Mouse (Mus musculus) testis, postnatal 10 days (tissue): ENCODE measurements around the gene Pde4dip.

Experiments used
- DNase-seq: peaks from one replicate; pipeline ENCODE4 v3.0.0; 2021; ENCODE audit warnings: low spot score

The Pde4dip gene

DNA sequence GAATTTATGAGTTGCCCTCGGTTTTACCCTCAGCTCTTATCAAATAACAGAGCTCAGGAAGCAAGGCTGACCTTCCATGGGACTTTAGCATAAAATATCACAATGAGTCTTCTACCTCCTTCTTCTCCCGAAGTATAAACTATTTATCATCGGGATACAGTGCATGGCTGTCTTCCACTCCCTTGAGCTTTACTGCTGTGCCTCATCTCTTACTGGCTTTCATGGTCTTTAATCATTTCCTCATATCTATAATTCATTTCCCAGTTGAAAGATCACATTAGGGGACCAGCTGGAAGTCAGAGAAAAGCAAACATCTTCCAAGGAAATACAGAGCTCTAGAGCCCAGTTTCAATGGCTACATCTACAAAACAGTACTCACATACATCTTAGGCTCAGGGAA lies 239.5 kb downstream of the Pde4dip start:
- no peak for DNase-seq

DNA sequence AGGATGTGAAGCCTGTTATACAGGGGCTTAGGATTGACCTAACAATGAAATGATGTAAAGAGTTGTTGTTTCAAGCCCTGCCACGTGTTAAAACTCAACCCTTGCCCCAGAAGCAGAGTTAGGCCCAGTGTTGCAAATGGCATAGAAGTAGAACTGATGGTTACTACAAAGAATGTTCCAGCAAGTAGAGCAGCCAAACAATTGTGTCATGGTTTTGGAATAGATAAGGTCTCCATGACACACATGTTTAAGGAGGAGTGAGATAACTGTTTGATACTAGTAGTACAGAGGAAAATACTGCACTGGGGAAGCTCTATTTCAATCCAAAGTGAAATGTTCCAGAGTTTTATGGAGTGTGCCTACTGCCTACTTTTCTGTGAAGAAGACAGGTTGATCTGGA lies 240.0 kb downstream of the Pde4dip start:
- DNase-seq: no peak

DNA sequence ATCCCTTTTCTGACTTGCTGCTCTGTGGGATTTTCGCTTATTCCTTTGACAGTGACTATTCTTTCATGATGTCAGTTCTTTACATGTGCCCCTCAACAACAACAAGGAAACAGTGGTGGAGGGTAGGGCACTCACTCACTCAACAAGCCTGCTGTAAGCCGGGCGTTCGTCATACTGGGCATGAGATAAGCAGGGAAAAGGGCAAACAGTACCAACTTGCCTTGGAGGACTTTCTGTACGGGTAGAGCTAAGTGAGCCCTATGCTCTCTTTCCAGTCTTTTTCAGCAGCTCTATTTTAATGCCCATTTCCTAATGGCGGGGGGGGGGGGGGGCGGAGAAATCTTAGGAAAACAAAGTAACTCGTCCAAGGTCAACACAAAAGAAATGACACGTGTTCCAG lies 246.5 kb downstream of the Pde4dip start:
- DNase-seq: no peak

DNA sequence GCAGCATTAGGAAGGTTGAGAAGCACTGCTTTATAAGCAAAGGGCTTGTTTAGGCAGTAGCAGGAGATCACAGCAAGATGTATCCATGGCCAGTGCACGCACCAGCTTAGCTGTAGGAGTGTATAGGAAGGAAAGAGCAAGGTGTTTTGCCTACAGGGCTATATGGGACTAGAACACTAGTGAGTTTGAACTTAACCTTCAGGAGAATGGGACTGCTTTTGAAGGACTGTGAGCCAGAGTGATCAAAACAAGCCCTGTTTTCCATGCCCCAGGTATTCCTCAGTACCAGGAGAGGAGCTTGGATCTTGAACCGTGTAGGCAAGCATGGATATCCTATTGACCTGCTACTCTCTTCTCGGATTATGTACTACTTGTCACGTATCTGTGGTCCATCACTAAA lies 247.1 kb downstream of the Pde4dip start:
- no peak for DNase-seq
